Mouse (Mus musculus) lung, adult 2 months (tissue): ENCODE results near the gene Rnf141. TPM values are rescaled to one million over a fixed set of nuclear protein-coding genes. Genes with fewer than 3 reads are reported as not detected.

ENCODE experiments used
- DNase-seq: peaks from one replicate; pipeline ENCODE4 v3.0.0; 2022
- H3K4me1 ChIP-seq: fragments of 200-500 bp; 2 replicates; pipeline ENCODE4 v1.6.1; 2011; ENCODE audit warnings: low read length; ENCODE audit not compliant: control insufficient read depth, insufficient read depth
- H3K4me3 ChIP-seq: fragments of 200-500 bp; replicated peaks from 2 replicates; pipeline ENCODE3; 2011; ENCODE audit warnings: low read depth, mild to moderate bottlenecking, control low read depth, low read length; ENCODE audit errors: extremely low read depth
- CTCF ChIP-seq: fragments of 200-500 bp; IDR thresholded peaks from 2 replicates; pipeline ENCODE4 v1.5.1; 2011; ENCODE audit warnings: mild to moderate bottlenecking, low read length, control low read depth; ENCODE audit not compliant: insufficient read depth
- POLR2A ChIP-seq: fragments of 200-500 bp; IDR thresholded peaks from 2 replicates; pipeline ENCODE4 v1.6.1; 2011; ENCODE audit warnings: low read depth, mild to moderate bottlenecking, control low read depth, low read length, borderline replicate concordance; ENCODE audit errors: extremely low read depth
- WGBS: fragments of 180-500 bp; shearing (Covaris S2); methylation state at CpG from one replicate; pipeline ENCODE4 v1.1.7; 2018; 5-methylcytosine and 5-hydroxymethylcytosine counted together
- polyA plus RNA-seq: library from polyadenylated mRNA; depleted of rRNA; stranded (reverse); fragments of >200 nt; gene quantifications from 2 replicates; pipeline ENCODE4 v1.2.3, GENCODE M21; 2012; rRNA removed

Rnf141 gene
- polyA plus RNA-seq, 1 experiment, result 53.1 TPM

- DNase-seq, result no peak
- Histone ChIP-seq H3K4me1 (no peaks in the 10 kb centered on the region), H3K4me3 (no peak overlapping the region)
- 91% methylated on average over 1 of the region's 1 CpGs for WGBS
- no peak for TF ChIP-seq CTCF
- TF ChIP-seq POLR2A, result no peak
Observed at GRCm38 (mm10) chr7:110753310-110753709, 90.9 kb downstream of the Rnf141 start.

- Histone ChIP-seq H3K4me3 (no peak overlapping the region), H3K4me1 (no peaks in the 10 kb centered on the region)
- no peak for DNase-seq
- 67% methylated on average over 1 of the region's 1 CpGs for WGBS
- TF ChIP-seq POLR2A, result no peak
- no peak for TF ChIP-seq CTCF
Observed at GRCm38 (mm10) chr7:110751634-110752033, 92.6 kb downstream of the Rnf141 start.

- no peak for DNase-seq
- Histone ChIP-seq H3K4me1 (no peaks in the 10 kb centered on the region), H3K4me3 (no peak overlapping the region)
- TF ChIP-seq CTCF, result no peak
- no peak for TF ChIP-seq POLR2A
- WGBS, result 35% methylated on average over 4 of the region's 4 CpGs
Observed at GRCm38 (mm10) chr7:110750834-110751233, 93.4 kb downstream of the Rnf141 start.

Other genes starting within 250 kb of the Rnf141 start
- 15.1 and 18.0 TPM in 2 replicates for gene Sbf2, start 229.5 kb downstream of the Rnf141 start, polyA plus RNA-seq
- 9.6 and 11.3 TPM in 2 replicates for gene Adm, start 216.8 kb downstream of the Rnf141 start, polyA plus RNA-seq
- gene Ampd3, start 76.3 kb downstream of the Rnf141 start, polyA plus RNA-seq, result 21.8 and 23.5 TPM in 2 replicates
- gene Lyve1, start 18.8 kb upstream of the Rnf141 start, polyA plus RNA-seq, result 82.0 and 157 TPM in 2 replicates
- 7.0 and 10.8 TPM in 2 replicates for gene Mrvi1, start 138.0 kb upstream of the Rnf141 start, polyA plus RNA-seq
- gene Ctr9, start 184.5 kb upstream of the Rnf141 start, polyA plus RNA-seq, result 6.9 and 9.1 TPM in 2 replicates
- gene Eif4g2, start 238.6 kb upstream of the Rnf141 start, polyA plus RNA-seq, result 54.4 and 88.3 TPM in 2 replicates